Mouse (Mus musculus) liver, embryonic 16.5 days (tissue): Measurements from ENCODE around the gene Ss18l2. TPM values are rescaled to one million over a fixed set of nuclear protein-coding genes. Genes with fewer than 3 reads are reported as not detected.

Experiments used
- ATAC-seq: fragments of 200-750 bp; cut with Nextera tagmentation; 2 replicates; pipeline ENCODE4 v1.8.0; 2017; ENCODE audit warnings: low read depth, mild to moderate bottlenecking, moderate number of reproducible peaks, moderate library complexity
- H3K27ac ChIP-seq: fragments of 300-500 bp; sonication (generic); 2 replicates; pipeline ENCODE4 v1.5.1; 2014; ENCODE audit warnings: mild to moderate bottlenecking, low read length
- H3K27me3 ChIP-seq: fragments of 300-500 bp; sonication (generic); 2 replicates; pipeline ENCODE4 v1.6.1; 2014; ENCODE audit warnings: low read depth, low read length, mixed read lengths; ENCODE audit not compliant: control insufficient read depth, insufficient read depth
- H3K36me3 ChIP-seq: fragments of 300-500 bp; sonication (generic); 2 replicates; pipeline ENCODE4 v1.6.1; 2014; ENCODE audit warnings: mild to moderate bottlenecking; ENCODE audit not compliant: control insufficient read depth, insufficient read depth
- H3K4me1 ChIP-seq: fragments of 300-500 bp; sonication (generic); 2 replicates; pipeline ENCODE4 v1.6.1; 2014; ENCODE audit warnings: low read depth, low read length, mixed read lengths; ENCODE audit not compliant: control insufficient read depth
- H3K4me2 ChIP-seq: fragments of 300-500 bp; sonication (generic); 2 replicates; pipeline ENCODE4 v1.6.1; 2014; ENCODE audit warnings: low read depth, low read length, mixed read lengths
- H3K4me3 ChIP-seq: fragments of 300-500 bp; sonication (generic); 2 replicates; pipeline ENCODE4 v1.5.1; 2014; ENCODE audit warnings: low read depth, mild to moderate bottlenecking, low read length
- H3K9ac ChIP-seq: fragments of 300-500 bp; sonication (generic); 2 replicates; pipeline ENCODE4 v1.6.1; 2014; ENCODE audit warnings: low read depth, low read length
- H3K9me3 ChIP-seq: fragments of 300-500 bp; sonication (generic); replicated peaks from 2 replicates; pipeline ENCODE4 v1.6.1; 2016; ENCODE audit warnings: low read length; ENCODE audit not compliant: control insufficient read depth
- WGBS: fragments of 180-500 bp; shearing (Covaris S2); extraction: QIAGEN DNeasy Blood & Tissue Kit; methylation state at CpG from one replicate; pipeline ENCODE4 v1.1.7; 2014; ENCODE audit not compliant: insufficient replicate concordance; 5-methylcytosine and 5-hydroxymethylcytosine counted together
- polyA plus RNA-seq: library from polyadenylated mRNA; unstranded; fragments of >200 nt; fragmentation: Nextera tagmentation; extraction: Ambion mirVana; gene quantifications from 2 replicates; pipeline ENCODE4 v1.2.1, GENCODE M21; 2015

Gene Ss18l2
- polyA plus RNA-seq, 1 experiment from 2014 or later: 55.5 TPM

DNA sequence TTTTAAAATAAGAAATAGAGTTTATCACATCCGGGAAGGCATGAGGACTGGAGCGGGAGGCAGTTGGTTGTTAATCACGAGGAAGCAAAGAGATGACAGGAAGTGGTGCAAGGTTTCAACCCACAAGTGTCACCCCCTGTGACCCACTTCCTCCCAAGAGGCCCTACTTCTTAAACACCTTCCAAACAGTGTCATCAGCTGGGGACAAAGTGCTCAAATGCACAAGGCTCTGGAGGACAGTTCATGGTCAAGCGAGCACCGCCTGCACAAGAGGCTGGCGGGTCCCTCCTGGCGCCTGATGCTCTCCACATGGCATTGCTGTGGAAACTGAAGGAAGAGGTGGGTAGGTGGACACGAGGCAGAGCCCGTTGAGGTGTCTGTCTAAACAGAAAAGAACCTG, 35.1 kb upstream of the Ss18l2 start:
- H3K4me3 ChIP-seq: no peak overlapping the region
- peak overlapping the region; percentile 50 for H3K27ac ChIP-seq
- peaks cover 9% of the 10 kb centered on the region for H3K4me1 ChIP-seq
- no peaks in the 10 kb centered on the region for H3K36me3 ChIP-seq
- 34% methylated on average over 9 of the region's 9 CpGs for WGBS
- 0 out of 2 replicates have a peak overlapping the region, but pooled peaks have one; percentile 17 for H3K4me2 ChIP-seq
- no peaks in the 10 kb centered on the region for H3K9me3 ChIP-seq
- H3K9ac ChIP-seq: no peak overlapping the region
- peaks cover 6% of the 10 kb centered on the region; the same call in 1 of the 2 replicates for H3K27me3 ChIP-seq
- 0 out of 2 replicates have a peak, but pooled peaks have one; percentile 36 for ATAC-seq

DNA sequence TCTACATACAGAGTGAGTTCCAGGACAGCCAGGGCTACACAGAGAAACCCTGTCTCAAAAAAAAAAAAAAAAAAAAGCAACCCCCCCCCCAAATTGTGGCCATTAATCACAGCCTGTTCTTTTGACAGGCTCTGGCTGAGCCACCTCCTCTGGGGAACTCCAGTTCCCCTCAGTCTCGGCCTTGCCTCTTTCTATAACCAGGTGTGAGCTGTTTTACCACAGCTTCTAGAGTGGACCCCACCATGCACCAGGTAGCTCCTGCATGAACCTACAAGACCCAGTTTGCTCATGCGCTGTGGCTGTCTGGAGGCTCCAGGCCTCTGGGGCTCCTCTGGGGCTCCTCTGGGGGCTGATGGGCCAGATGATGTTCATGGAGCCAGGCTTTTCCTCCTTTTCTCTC, 34.6 kb upstream of the Ss18l2 start:
- Histone ChIP-seq H3K9me3 (no peaks in the 10 kb centered on the region), H3K9ac (no peak overlapping the region), H3K4me1 (peaks cover 9% of the 10 kb centered on the region), H3K4me3 (no peak overlapping the region), H3K27me3 (peaks cover under 1% of the 10 kb centered on the region; the same call in 1 of the 2 replicates), H3K36me3 (no peaks in the 10 kb centered on the region), H3K27ac (no peak overlapping the region), H3K4me2 (no peak overlapping the region)
- no peak for ATAC-seq
- 59% methylated on average over 2 of the region's 2 CpGs for WGBS

GRCm38 (mm10) chr9:121677069-121677468, 33.1 kb upstream of the Ss18l2 start:
- WGBS: 10% methylated on average over 4 of the region's 4 CpGs
- no peaks in the 10 kb centered on the region for H3K36me3 ChIP-seq
- no peaks in the 10 kb centered on the region for H3K9me3 ChIP-seq
- no peak overlapping the region for H3K4me2 ChIP-seq
- H3K4me1 ChIP-seq: peaks cover 6% of the 10 kb centered on the region
- no peak overlapping the region for H3K9ac ChIP-seq
- no peak overlapping the region for H3K4me3 ChIP-seq
- no peak for ATAC-seq
- H3K27me3 ChIP-seq: no peaks in the 10 kb centered on the region
- H3K27ac ChIP-seq: no peak overlapping the region

- Histone ChIP-seq H3K27ac (no peak overlapping the region), H3K27me3 (no peaks in the 10 kb centered on the region), H3K4me1 (peaks cover 4% of the 10 kb centered on the region), H3K36me3 (no peaks in the 10 kb centered on the region), H3K4me3 (no peak overlapping the region), H3K9me3 (no peaks in the 10 kb centered on the region), H3K9ac (no peak overlapping the region), H3K4me2 (no peak overlapping the region)
- 17% methylated on average over 8 of the region's 8 CpGs for WGBS
- no peak for ATAC-seq
Measured at GRCm38 (mm10) chr9:121677476-121677875, 32.7 kb upstream of the Ss18l2 start.

GRCm38 (mm10) chr9:121679549-121679948, 30.6 kb upstream of the Ss18l2 start:
- peaks cover 4% of the 10 kb centered on the region for H3K4me1 ChIP-seq
- H3K9ac ChIP-seq: no peak overlapping the region
- WGBS: 30% methylated on average over 6 of the region's 6 CpGs
- H3K27ac ChIP-seq: no peak overlapping the region
- no peak overlapping the region for H3K4me3 ChIP-seq
- ATAC-seq: no peak; the same call in 1 of the 2 replicates
- H3K27me3 ChIP-seq: no peaks in the 10 kb centered on the region
- H3K4me2 ChIP-seq: no peak overlapping the region
- no peaks in the 10 kb centered on the region for H3K9me3 ChIP-seq
- no peaks in the 10 kb centered on the region for H3K36me3 ChIP-seq

DNA sequence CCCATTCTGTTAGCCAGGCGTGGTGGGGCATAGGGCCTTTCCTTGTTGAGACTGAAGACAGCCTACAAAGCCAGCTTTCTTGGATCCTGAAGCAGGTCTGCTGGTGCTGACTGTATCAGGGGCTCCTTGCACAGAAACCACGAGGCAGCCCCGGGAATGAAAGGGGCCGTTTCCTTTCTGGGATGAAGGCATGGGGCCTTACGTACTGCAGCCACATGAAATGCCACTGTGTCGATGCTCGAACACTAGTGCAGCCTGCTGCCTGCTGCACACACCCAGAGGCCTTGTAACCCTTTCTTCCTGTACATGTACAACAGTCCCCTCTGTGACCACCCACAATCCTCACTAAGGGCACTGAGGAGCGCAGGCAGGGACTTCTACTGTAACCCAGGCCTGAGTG, 28.9 kb upstream of the Ss18l2 start:
- Histone ChIP-seq H3K4me1 (peaks cover 4% of the 10 kb centered on the region), H3K9me3 (no peaks in the 10 kb centered on the region), H3K4me3 (no peak overlapping the region), H3K36me3 (no peaks in the 10 kb centered on the region), H3K27ac (no peak overlapping the region), H3K27me3 (no peaks in the 10 kb centered on the region), H3K9ac (no peak overlapping the region), H3K4me2 (no peak overlapping the region)
- no peak for ATAC-seq
- WGBS: 31% methylated on average over 8 of the region's 8 CpGs

GRCm38 (mm10) chr9:121682037-121682680, 28.0 kb upstream of the Ss18l2 start:
- WGBS: 44% methylated on average over 18 of the region's 18 CpGs

GRCm38 (mm10) chr9:121684702-121685101, 25.4 kb upstream of the Ss18l2 start:
- H3K9ac ChIP-seq: no peak overlapping the region
- no peaks in the 10 kb centered on the region for H3K4me1 ChIP-seq
- H3K9me3 ChIP-seq: no peaks in the 10 kb centered on the region
- peaks cover 2% of the 10 kb centered on the region; the same call in 1 of the 2 replicates for H3K36me3 ChIP-seq
- 66% methylated on average over 7 of the region's 7 CpGs for WGBS
- no peak overlapping the region for H3K27ac ChIP-seq
- no peaks in the 10 kb centered on the region for H3K27me3 ChIP-seq
- no peak for ATAC-seq
- no peak overlapping the region for H3K4me3 ChIP-seq
- H3K4me2 ChIP-seq: no peak overlapping the region

More at GRCm38 (mm10) chr9:121682037-121682680, 28.0 kb upstream of the Ss18l2 start:
- ATAC-seq: no peak
- H3K4me1 ChIP-seq: peaks cover 4% of the 10 kb centered on the region
- H3K4me3 ChIP-seq: no peak overlapping the region
- H3K27ac ChIP-seq: no peak overlapping the region
- H3K4me2 ChIP-seq: no peak overlapping the region
- H3K36me3 ChIP-seq: no peaks in the 10 kb centered on the region
- no peaks in the 10 kb centered on the region for H3K27me3 ChIP-seq
- H3K9ac ChIP-seq: no peak overlapping the region
- H3K9me3 ChIP-seq: no peaks in the 10 kb centered on the region

DNA sequence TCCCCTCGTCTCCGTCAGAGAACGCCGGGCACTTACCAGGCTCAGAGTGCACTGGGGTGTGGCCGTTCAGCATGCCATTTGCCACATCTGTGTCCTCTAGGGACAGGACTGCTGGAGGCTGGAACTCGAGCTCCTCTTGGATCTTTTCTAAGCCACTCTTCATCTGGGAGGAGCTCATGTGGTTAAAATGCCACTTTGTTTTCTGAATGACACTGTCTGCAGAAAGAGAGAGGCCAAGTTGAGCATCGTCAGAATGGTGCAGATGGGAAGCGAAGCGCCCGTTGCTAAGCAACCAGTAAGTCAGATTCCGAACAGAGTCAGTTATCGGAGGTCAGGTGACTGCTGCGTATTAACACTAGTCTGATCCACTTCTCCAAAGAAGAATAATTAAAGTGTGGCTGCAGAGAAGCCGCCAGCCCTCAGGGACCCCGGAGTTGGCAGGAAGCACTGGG, 19.9 kb upstream of the Ss18l2 start:
- Histone ChIP-seq H3K4me3 (no peak overlapping the region), H3K27ac (no peak overlapping the region), H3K36me3 (peaks cover 2% of the 10 kb centered on the region; the same call in 1 of the 2 replicates), H3K4me1 (no peaks in the 10 kb centered on the region), H3K9ac (no peak overlapping the region), H3K4me2 (no peak overlapping the region), H3K9me3 (no peaks in the 10 kb centered on the region), H3K27me3 (no peaks in the 10 kb centered on the region)
- 85% methylated on average over 15 of the region's 15 CpGs for WGBS
- ATAC-seq: no peak
